Mouse (Mus musculus): Measurements from ENCODE around the gene Fcna.

Gene Fcna

GRCm38 (mm10) chr2:25577951-25578795, 49.7 kb downstream of the Fcna start:
- DNase-seq = peak in 1 of 2 experiments; percentile 59

GRCm38 (mm10) chr2:25576965-25577891, 50.6 kb downstream of the Fcna start:
- DNase-seq = peak in 1 of 2 experiments; percentile 47

- no peak for DNase-seq
Observed at GRCm38 (mm10) chr2:25576028-25576850, 51.6 kb downstream of the Fcna start.

GRCm38 (mm10) chr2:25575432-25576027, 52.3 kb downstream of the Fcna start:
- DNase-seq = peak in 1 of 2 experiments; percentile 62
